Mouse (Mus musculus) spleen, adult 2 months (tissue): ENCODE data around the gene Tubb2a.

ENCODE experiments used
- CTCF ChIP-seq: fragments of 200-500 bp; IDR thresholded peaks from 2 replicates; pipeline ENCODE4 v1.5.1; 2011; ENCODE audit warnings: mild to moderate bottlenecking, inconsistent platforms; ENCODE audit not compliant: insufficient read depth, insufficient read length, insufficient replicate concordance; ENCODE audit errors: extremely low read depth
- POLR2A ChIP-seq: fragments of 200-500 bp; IDR thresholded peaks from 2 replicates; pipeline ENCODE4 v1.6.1; 2011; ENCODE audit warnings: low read depth, low read length, inconsistent platforms

- TF ChIP-seq CTCF = no peak
- TF ChIP-seq POLR2A = no peak
Observed at GRCm38 (mm10) chr13:34101247-34101646, 23.4 kb upstream of the Tubb2a start.
